Mouse (Mus musculus) intestine, embryonic 15.5 days (tissue): ENCODE data around the gene Inpp5f. TPM values are rescaled to one million over a fixed set of nuclear protein-coding genes. Genes with fewer than 3 reads are reported as not detected.
"Not testable (repeated sequence)": the region's sequence is repeated elsewhere in the genome, so short reads cannot be mapped to it uniquely, and the experiment has no call there.

Source experiments
- ATAC-seq: fragments of 200-750 bp; cut with Nextera tagmentation; 2 replicates; pipeline ENCODE4 v1.8.0; 2017; ENCODE audit warnings: moderate TSS enrichment, moderate library complexity
- H3K27ac ChIP-seq: fragments of 300-500 bp; sonication (generic); 2 replicates; pipeline ENCODE4 v1.5.1; 2015; ENCODE audit warnings: mild to moderate bottlenecking, inconsistent platforms
- H3K27me3 ChIP-seq: fragments of 300-500 bp; sonication (generic); replicated peaks from 2 replicates; pipeline ENCODE4 v1.6.1; 2015; ENCODE audit warnings: inconsistent platforms
- H3K36me3 ChIP-seq: fragments of 300-500 bp; sonication (generic); 2 replicates; pipeline ENCODE4 v1.6.1; 2015; ENCODE audit warnings: inconsistent platforms
- H3K4me1 ChIP-seq: fragments of 300-500 bp; sonication (generic); replicated peaks from 2 replicates; pipeline ENCODE4 v1.6.1; 2015; ENCODE audit warnings: inconsistent platforms
- H3K4me2 ChIP-seq: fragments of 300-500 bp; sonication (generic); replicated peaks from 2 replicates; pipeline ENCODE4 v1.6.1; 2015; ENCODE audit warnings: mild to moderate bottlenecking, inconsistent platforms
- H3K4me3 ChIP-seq: fragments of 300-500 bp; sonication (generic); replicated peaks from 2 replicates; pipeline ENCODE4 v1.5.1; 2015; ENCODE audit warnings: inconsistent platforms
- H3K9ac ChIP-seq: fragments of 300-500 bp; sonication (generic); 2 replicates; pipeline ENCODE4 v1.6.1; 2015; ENCODE audit warnings: inconsistent platforms
- H3K9me3 ChIP-seq: fragments of 300-500 bp; sonication (generic); 2 replicates; pipeline ENCODE4 v1.6.1; 2016; ENCODE audit warnings: inconsistent platforms
- WGBS: fragments of 180-500 bp; shearing (Covaris S2); methylation state at CpG from one replicate; pipeline ENCODE4 v1.1.7; 2015; 5-methylcytosine and 5-hydroxymethylcytosine counted together
- polyA plus RNA-seq: library from polyadenylated mRNA; unstranded; fragments of >200 nt; fragmentation: Nextera tagmentation; extraction: Ambion mirVana; gene quantifications from 2 replicates; pipeline ENCODE4 v1.2.1, GENCODE M21; 2015

The Inpp5f gene
- polyA plus RNA-seq, 1 experiment from 2014 or later: 17.9 TPM

GRCm38 (mm10) chr7:128687821-128688564 is 76.9 kb downstream of the Inpp5f start:
- Histone ChIP-seq H3K36me3 (peaks cover 21% of the 10 kb centered on the region), H3K4me2 (peak overlapping the region; percentile 67), H3K4me1 (no peaks in the 10 kb centered on the region), H3K4me3 (peak overlapping the region; percentile 44), H3K27ac (no peak overlapping the region), H3K9ac (no peak overlapping the region), H3K27me3 (no peaks in the 10 kb centered on the region), H3K9me3 (no peaks in the 10 kb centered on the region)
- 52% methylated on average over 56 of the region's 56 CpGs for WGBS
- ATAC-seq: peak; percentile 81

GRCm38 (mm10) chr7:128689347-128689746 is 78.2 kb downstream of the Inpp5f start:
- Histone ChIP-seq H3K27ac (no peak overlapping the region), H3K36me3 (peaks cover 27% of the 10 kb centered on the region), H3K27me3 (no peaks in the 10 kb centered on the region), H3K4me3 (no peak overlapping the region), H3K4me1 (no peaks in the 10 kb centered on the region), H3K4me2 (no peak overlapping the region), H3K9ac (no peak overlapping the region), H3K9me3 (no peaks in the 10 kb centered on the region)
- ATAC-seq: no peak
- 87% methylated on average over 8 of the region's 8 CpGs for WGBS

- 22% methylated on average over 7 of the region's 7 CpGs for WGBS
- ATAC-seq: peak; percentile 67; the same call in 1 of the 2 replicates
- H3K9ac ChIP-seq: no peak overlapping the region
Observed at GRCm38 (mm10) chr7:128690070-128690469, 78.9 kb downstream of the Inpp5f start.

GRCm38 (mm10) chr7:128690796-128691195 is 79.7 kb downstream of the Inpp5f start:
- no peak overlapping the region for H3K9ac ChIP-seq
- H3K9me3 ChIP-seq: no peaks in the 10 kb centered on the region
- WGBS: 78% methylated on average over 7 of the region's 7 CpGs
- H3K36me3 ChIP-seq: peaks cover 28% of the 10 kb centered on the region
- no peaks in the 10 kb centered on the region for H3K4me1 ChIP-seq
- no peak overlapping the region for H3K27ac ChIP-seq
- no peaks in the 10 kb centered on the region for H3K27me3 ChIP-seq
- no peak overlapping the region for H3K4me3 ChIP-seq
- ATAC-seq: no peak
- H3K4me2 ChIP-seq: no peak overlapping the region

More at GRCm38 (mm10) chr7:128690070-128690469, 78.9 kb downstream of the Inpp5f start:
- Histone ChIP-seq H3K4me2 (no peak overlapping the region), H3K4me3 (no peak overlapping the region), H3K9me3 (no peaks in the 10 kb centered on the region), H3K27ac (no peak overlapping the region), H3K36me3 (peaks cover 34% of the 10 kb centered on the region), H3K4me1 (no peaks in the 10 kb centered on the region), H3K27me3 (no peaks in the 10 kb centered on the region)

GRCm38 (mm10) chr7:128692163-128692562 is 81.0 kb downstream of the Inpp5f start:
- no peak overlapping the region for H3K4me2 ChIP-seq
- no peaks in the 10 kb centered on the region for H3K27me3 ChIP-seq
- peaks cover 27% of the 10 kb centered on the region for H3K36me3 ChIP-seq
- no peak overlapping the region for H3K9ac ChIP-seq
- H3K9me3 ChIP-seq: no peaks in the 10 kb centered on the region
- H3K4me1 ChIP-seq: no peaks in the 10 kb centered on the region
- no peak for ATAC-seq
- no peak overlapping the region for H3K4me3 ChIP-seq
- 88% methylated on average over 7 of the region's 7 CpGs for WGBS
- no peak overlapping the region for H3K27ac ChIP-seq

GRCm38 (mm10) chr7:128694848-128695247 is 83.7 kb downstream of the Inpp5f start:
- 80% methylated on average over 10 of the region's 10 CpGs for WGBS
- peaks cover 28% of the 10 kb centered on the region for H3K36me3 ChIP-seq
- no peaks in the 10 kb centered on the region for H3K9me3 ChIP-seq
- H3K27me3 ChIP-seq: no peaks in the 10 kb centered on the region
- H3K4me3 ChIP-seq: no peak overlapping the region
- H3K4me1 ChIP-seq: no peaks in the 10 kb centered on the region
- ATAC-seq: no peak
- H3K9ac ChIP-seq: no peak overlapping the region
- no peak overlapping the region for H3K27ac ChIP-seq
- H3K4me2 ChIP-seq: no peak overlapping the region

GRCm38 (mm10) chr7:128699959-128700358 is 88.8 kb downstream of the Inpp5f start:
- not testable (repeated sequence) for H3K4me3 ChIP-seq, H3K9ac ChIP-seq, H3K4me1 ChIP-seq, H3K27me3 ChIP-seq, H3K9me3 ChIP-seq, H3K27ac ChIP-seq, H3K4me2 ChIP-seq, ATAC-seq
- peaks cover 27% of the 10 kb centered on the region for H3K36me3 ChIP-seq
- 80% methylated on average over 6 of the region's 6 CpGs for WGBS

- peaks cover 39% of the 10 kb centered on the region for H3K36me3 ChIP-seq
- 24% methylated on average over 4 of the region's 4 CpGs for WGBS
Observed at GRCm38 (mm10) chr7:128705735-128706134, 94.6 kb downstream of the Inpp5f start.

GRCm38 (mm10) chr7:128717991-128718390 is 106.9 kb downstream of the Inpp5f start:
- Histone ChIP-seq H3K4me2 (no peak overlapping the region), H3K27ac (no peak overlapping the region), H3K36me3 (peaks cover 53% of the 10 kb centered on the region), H3K27me3 (no peaks in the 10 kb centered on the region), H3K4me1 (no peaks in the 10 kb centered on the region), H3K9me3 (no peaks in the 10 kb centered on the region), H3K4me3 (no peak overlapping the region), H3K9ac (no peak overlapping the region)
- no peak for ATAC-seq
- 76% methylated on average over 4 of the region's 4 CpGs for WGBS

More at GRCm38 (mm10) chr7:128705735-128706134, 94.6 kb downstream of the Inpp5f start:
- H3K9me3 ChIP-seq: no peaks in the 10 kb centered on the region
- H3K27ac ChIP-seq: no peak overlapping the region
- H3K4me1 ChIP-seq: no peaks in the 10 kb centered on the region
- H3K9ac ChIP-seq: no peak overlapping the region
- H3K4me2 ChIP-seq: no peak overlapping the region
- no peaks in the 10 kb centered on the region for H3K27me3 ChIP-seq
- no peak overlapping the region for H3K4me3 ChIP-seq
- ATAC-seq: peak; percentile 83

GRCm38 (mm10) chr7:128724761-128725160 is 113.6 kb downstream of the Inpp5f start:
- WGBS: 29% methylated on average over 4 of the region's 4 CpGs
- 0 out of 2 replicates have a peak, but pooled peaks cover 12% of the 10 kb centered on the region for H3K4me1 ChIP-seq
- H3K9me3 ChIP-seq: no peaks in the 10 kb centered on the region
- H3K4me3 ChIP-seq: no peak overlapping the region
- H3K9ac ChIP-seq: no peak overlapping the region
- ATAC-seq: peak; percentile 84
- peaks cover 12% of the 10 kb centered on the region; the same call in 1 of the 2 replicates for H3K36me3 ChIP-seq
- no peak overlapping the region for H3K27ac ChIP-seq
- H3K27me3 ChIP-seq: no peaks in the 10 kb centered on the region
- no peak overlapping the region for H3K4me2 ChIP-seq

GRCm38 (mm10) chr7:128725189-128725588 is 114.1 kb downstream of the Inpp5f start:
- Histone ChIP-seq H3K4me1 (0 out of 2 replicates have a peak, but pooled peaks cover 12% of the 10 kb centered on the region), H3K9ac (no peak overlapping the region), H3K4me3 (no peak overlapping the region), H3K27ac (no peak overlapping the region), H3K27me3 (no peaks in the 10 kb centered on the region), H3K36me3 (peaks cover 9% of the 10 kb centered on the region; the same call in 1 of the 2 replicates), H3K9me3 (no peaks in the 10 kb centered on the region), H3K4me2 (no peak overlapping the region)
- 82% methylated on average over 9 of the region's 9 CpGs for WGBS
- ATAC-seq: 0 out of 2 replicates have a peak, but pooled peaks have one; percentile 6

- 81% methylated on average over 10 of the region's 10 CpGs for WGBS
- Histone ChIP-seq H3K27me3 (no peaks in the 10 kb centered on the region), H3K9ac (no peak overlapping the region), H3K4me2 (no peak overlapping the region), H3K4me1 (peaks cover 16% of the 10 kb centered on the region), H3K36me3 (0 out of 2 replicates have a peak, but pooled peaks cover 5% of the 10 kb centered on the region), H3K9me3 (no peaks in the 10 kb centered on the region), H3K27ac (no peak overlapping the region), H3K4me3 (no peak overlapping the region)
- no peak for ATAC-seq
Observed at GRCm38 (mm10) chr7:128726999-128727398, 115.9 kb downstream of the Inpp5f start.

GRCm38 (mm10) chr7:128727701-128728100 is 116.6 kb downstream of the Inpp5f start:
- Histone ChIP-seq H3K27ac (no peak overlapping the region), H3K9me3 (no peaks in the 10 kb centered on the region), H3K27me3 (no peaks in the 10 kb centered on the region), H3K36me3 (0 out of 2 replicates have a peak, but pooled peaks cover 5% of the 10 kb centered on the region), H3K9ac (no peak overlapping the region), H3K4me2 (no peak overlapping the region), H3K4me1 (peaks cover 20% of the 10 kb centered on the region), H3K4me3 (no peak overlapping the region)
- 64% methylated on average over 5 of the region's 5 CpGs for WGBS
- ATAC-seq: no peak
